Mouse (Mus musculus) bone marrow macrophage, adult 2 months (primary cell): Measurements from ENCODE around the gene Shmt1. TPM values are rescaled to one million over a fixed set of nuclear protein-coding genes. Genes with fewer than 3 reads are reported as not detected.

Experiments used
- H3K27ac ChIP-seq: 2 replicates; pipeline ENCODE4 v1.5.1; 2012; ENCODE audit warnings: low read depth, low read length; ENCODE audit not compliant: insufficient read depth
- H3K4me1 ChIP-seq: 2 replicates; pipeline ENCODE4 v1.6.1; 2012; ENCODE audit warnings: low read length; ENCODE audit not compliant: control insufficient read depth, insufficient read depth
- H3K4me3 ChIP-seq: 2 replicates; pipeline ENCODE4 v1.5.1; 2012; ENCODE audit warnings: mild to moderate bottlenecking, low read length, moderate library complexity; ENCODE audit not compliant: insufficient read depth
- CTCF ChIP-seq: IDR thresholded peaks from 2 replicates; pipeline ENCODE4 v1.5.1; 2012; ENCODE audit warnings: low read depth, mild to moderate bottlenecking, low read length, moderate library complexity
- POLR2A ChIP-seq: IDR thresholded peaks from 2 replicates; pipeline ENCODE4 v1.6.1; 2012; ENCODE audit warnings: mild to moderate bottlenecking, low read depth, low read length, borderline replicate concordance
- polyA plus RNA-seq: library from polyadenylated mRNA; stranded (reverse); fragments of >200 nt; gene quantifications from 2 replicates; pipeline ENCODE4 v1.2.4, GENCODE M21; 2012; ENCODE audit not compliant: missing spikeins, insufficient read depth, insufficient read length

The Shmt1 gene
- polyA plus RNA-seq, 1 experiment = 4.9 TPM

- TF ChIP-seq POLR2A = no peak
- no peak for TF ChIP-seq CTCF
- Histone ChIP-seq H3K4me3 (no peak overlapping the region), H3K4me1 (no peaks in the 10 kb centered on the region), H3K27ac (no peak overlapping the region)
Observed at GRCm38 (mm10) chr11:60740321-60740720, 71.2 kb downstream of the Shmt1 start.

Other genes with a start within 250 kb of the Shmt1 start
- 17.1 and 17.5 TPM in 2 replicates for gene Llgl1, start 112.0 kb downstream of the Shmt1 start, polyA plus RNA-seq
- gene Flii, start 84.5 kb downstream of the Shmt1 start, polyA plus RNA-seq = 144 and 146 TPM in 2 replicates
- gene Mief2, start 83.3 kb downstream of the Shmt1 start, polyA plus RNA-seq = 6.1 and 9.3 TPM in 2 replicates
- gene Top3a, start 34.4 kb downstream of the Shmt1 start, polyA plus RNA-seq = 13.2 and 13.7 TPM in 2 replicates
- 23.8 and 30.3 TPM in 2 replicates for gene Smcr8, start 34.2 kb downstream of the Shmt1 start, polyA plus RNA-seq
- gene Dhrs7b, start 18.9 kb upstream of the Shmt1 start, polyA plus RNA-seq = 20.4 and 20.6 TPM in 2 replicates
- gene Tmem11, start 67.6 kb upstream of the Shmt1 start, polyA plus RNA-seq = 19.4 and 20.8 TPM in 2 replicates
- 15.5 and 19.2 TPM in 2 replicates for gene Natd1, start 103.0 kb upstream of the Shmt1 start, polyA plus RNA-seq
- 47.3 and 52.8 TPM in 2 replicates for gene Map2k3, start 120.3 kb upstream of the Shmt1 start, polyA plus RNA-seq
- not detected in 2 replicates for gene Kcnj12, start 210.8 kb upstream of the Shmt1 start, polyA plus RNA-seq